Mouse (Mus musculus) kidney, embryonic 16.5 days (tissue): ENCODE results near the gene Ccdc103. TPM values are rescaled to one million over a fixed set of nuclear protein-coding genes. Genes with fewer than 3 reads are reported as not detected.

Experiments used
- ATAC-seq: fragments of 200-750 bp; cut with Nextera tagmentation; 2 replicates; pipeline ENCODE4 v1.8.0; 2017; ENCODE audit warnings: moderate TSS enrichment; ENCODE audit not compliant: low FRiP score, low TSS enrichment
- H3K27ac ChIP-seq: fragments of 300-500 bp; sonication (generic); 2 replicates; pipeline ENCODE4 v1.5.1; 2014; ENCODE audit warnings: low read length
- H3K27me3 ChIP-seq: fragments of 300-500 bp; sonication (generic); 2 replicates; pipeline ENCODE4 v1.6.1; 2014; ENCODE audit warnings: low read length, control low read depth, mixed read lengths; ENCODE audit not compliant: insufficient read depth
- H3K36me3 ChIP-seq: fragments of 300-500 bp; sonication (generic); 2 replicates; pipeline ENCODE4 v1.6.1; 2014; ENCODE audit warnings: low read length, control low read depth, mixed read lengths; ENCODE audit not compliant: insufficient read depth
- H3K4me1 ChIP-seq: fragments of 300-500 bp; sonication (generic); 2 replicates; pipeline ENCODE4 v1.6.1; 2014; ENCODE audit warnings: low read length, control low read depth, mixed read lengths; ENCODE audit not compliant: insufficient read depth
- H3K4me2 ChIP-seq: fragments of 300-500 bp; sonication (generic); replicated peaks from 2 replicates; pipeline ENCODE4 v1.6.1; 2014; ENCODE audit warnings: low read depth, low read length
- H3K4me3 ChIP-seq: fragments of 300-500 bp; sonication (generic); 2 replicates; pipeline ENCODE4 v1.5.1; 2014; ENCODE audit warnings: mild to moderate bottlenecking, low read length
- H3K9ac ChIP-seq: fragments of 300-500 bp; sonication (generic); replicated peaks from 2 replicates; pipeline ENCODE4 v1.6.1; 2014; ENCODE audit warnings: low read length
- H3K9me3 ChIP-seq: fragments of 300-500 bp; sonication (generic); 2 replicates; pipeline ENCODE4 v1.6.1; 2016; ENCODE audit warnings: low read length, control low read depth
- WGBS: fragments of 180-500 bp; shearing (Covaris S2); extraction: QIAGEN DNeasy Blood & Tissue Kit; methylation state at CpG from one replicate; pipeline ENCODE4 v1.1.7; 2014; 5-methylcytosine and 5-hydroxymethylcytosine counted together
- polyA plus RNA-seq: library from polyadenylated mRNA; unstranded; fragments of >200 nt; fragmentation: Nextera tagmentation; extraction: Ambion mirVana; gene quantifications from 2 replicates; pipeline ENCODE4 v1.2.1, GENCODE M21; 2015

The Ccdc103 gene
- polyA plus RNA-seq, result 1.9 and 2.1 TPM in 2 replicates

DNA sequence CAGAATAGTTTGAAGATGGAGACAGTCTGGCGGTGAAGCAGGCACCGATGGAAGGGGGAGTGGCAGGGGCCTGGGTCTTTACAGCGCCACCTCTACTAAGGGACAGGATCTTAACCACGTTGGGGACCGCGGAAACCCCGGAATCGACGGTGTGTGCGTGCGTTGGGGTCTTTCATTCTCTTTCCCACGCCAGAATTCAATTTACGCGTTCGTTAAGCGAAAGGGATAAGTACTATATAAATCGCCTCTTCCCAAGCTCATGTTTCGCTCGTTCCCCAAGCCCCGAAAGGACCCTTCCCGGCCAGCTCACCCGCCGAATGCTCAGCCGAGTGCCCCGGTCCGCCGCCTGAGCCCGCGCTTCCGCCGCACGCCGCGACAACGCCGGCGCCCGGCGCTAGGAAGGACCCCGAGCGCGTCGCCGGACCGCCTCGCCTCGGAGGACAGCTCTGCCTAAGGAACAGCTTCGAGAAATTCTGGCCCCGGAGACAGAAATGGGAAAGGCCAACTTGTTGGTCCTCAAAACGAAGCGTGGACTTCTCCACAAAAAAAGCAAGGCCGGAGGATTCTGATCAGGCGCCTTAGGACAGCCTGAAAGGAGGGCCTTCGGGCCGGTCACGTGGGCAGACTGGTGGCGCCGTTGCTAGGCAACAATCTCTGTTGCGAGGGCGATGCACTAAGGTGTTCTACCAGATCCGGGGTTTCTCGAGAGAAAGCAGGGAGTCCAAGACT lies at the start of gene Ccdc103, which contains the start of gene Eftud2:
Ccdc103 (plus strand) TSS at position 620 of the 729 bp plus-strand sequence.
Eftud2 (minus strand) TSS at position 401 of the 729 bp plus-strand sequence.
- H3K36me3 ChIP-seq, result peaks cover 17% of the 10 kb centered on the region
- peaks cover 17% of the 10 kb centered on the region for H3K4me1 ChIP-seq
- H3K4me2 ChIP-seq, result peak within 1 kb of the TSS; percentile 80
- H3K4me3 ChIP-seq, result peak within 1 kb of the TSS; percentile 86
- H3K27me3 ChIP-seq, result no peaks in the 10 kb centered on the region
- H3K9me3 ChIP-seq, result no peaks in the 10 kb centered on the region
- H3K9ac ChIP-seq, result peak within 1 kb of the TSS; percentile 86
- ATAC-seq, result peak; percentile 88
- H3K27ac ChIP-seq, result peak within 1 kb of the TSS; percentile 84
- WGBS, result under 1% methylated on average over 62 of the region's 62 CpGs

DNA sequence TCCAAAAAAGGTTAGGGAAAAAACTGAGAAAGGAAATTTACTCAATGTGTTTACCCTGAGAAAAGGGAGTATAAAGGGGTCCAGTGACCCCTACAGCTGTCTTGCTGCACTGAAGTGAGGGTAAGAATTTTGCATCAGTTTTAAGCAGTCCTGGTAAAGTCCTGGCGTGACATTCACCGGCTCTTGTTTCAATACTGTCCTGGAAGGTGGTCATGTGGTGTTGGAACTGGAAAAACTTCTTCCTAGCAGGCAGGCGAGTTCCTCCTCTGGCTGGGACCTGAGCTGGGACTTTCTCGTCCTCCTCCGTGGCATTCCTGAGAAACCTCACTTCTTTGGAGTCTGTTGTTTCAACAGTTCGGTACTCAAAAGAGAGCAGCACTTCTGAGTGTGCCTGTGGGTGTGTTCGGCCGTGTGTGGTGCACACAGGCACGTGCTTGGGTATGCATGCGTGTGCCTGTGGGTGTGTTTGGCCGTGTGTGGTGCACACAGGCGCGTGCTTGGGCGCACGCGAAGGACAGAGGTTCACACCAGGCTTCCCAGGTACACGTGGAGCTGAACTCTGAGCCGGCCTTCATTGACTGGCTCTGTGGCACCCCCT lies 48.2 kb upstream of the Ccdc103 start:
- Histone ChIP-seq H3K36me3 (peaks cover 9% of the 10 kb centered on the region), H3K27ac (0 out of 2 replicates have a peak overlapping the region, but pooled peaks have one; percentile 27), H3K4me2 (no peak overlapping the region), H3K27me3 (no peaks in the 10 kb centered on the region), H3K9ac (peak overlapping the region; percentile 13; the same call in 1 of the 2 replicates), H3K4me1 (peaks cover 7% of the 10 kb centered on the region), H3K4me3 (no peak overlapping the region), H3K9me3 (no peaks in the 10 kb centered on the region)
- peak; percentile 71; the same call in 1 of the 2 replicates for ATAC-seq
- 44% methylated on average over 18 of the region's 18 CpGs for WGBS

DNA sequence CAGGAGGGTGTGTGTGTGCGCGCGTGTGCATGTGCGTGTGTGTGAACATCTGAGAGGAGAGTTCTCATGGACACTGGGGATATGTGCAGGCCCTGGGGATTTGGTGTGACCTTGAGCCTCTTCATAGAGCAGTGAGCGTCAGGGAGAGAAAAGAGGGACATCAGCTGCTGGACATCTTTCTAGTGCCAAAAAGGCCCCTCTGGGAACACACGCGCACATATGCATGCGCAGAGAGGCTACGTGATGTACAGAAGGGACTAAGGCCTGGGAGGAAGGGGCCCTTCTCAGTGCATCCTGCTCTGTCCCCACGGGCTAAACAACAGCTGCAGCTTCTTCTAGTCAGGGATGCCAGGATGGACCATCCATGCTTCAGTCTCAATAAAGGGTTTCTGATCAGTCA lies 46.8 kb upstream of the Ccdc103 start:
- H3K9me3 ChIP-seq, result no peaks in the 10 kb centered on the region
- H3K27ac ChIP-seq, result no peak overlapping the region
- no peak overlapping the region for H3K4me2 ChIP-seq
- peaks cover 21% of the 10 kb centered on the region for H3K36me3 ChIP-seq
- H3K4me1 ChIP-seq, result peaks cover 7% of the 10 kb centered on the region
- no peak overlapping the region for H3K9ac ChIP-seq
- no peaks in the 10 kb centered on the region for H3K27me3 ChIP-seq
- no peak overlapping the region for H3K4me3 ChIP-seq
- 86% methylated on average over 10 of the region's 10 CpGs for WGBS
- ATAC-seq, result no peak

DNA sequence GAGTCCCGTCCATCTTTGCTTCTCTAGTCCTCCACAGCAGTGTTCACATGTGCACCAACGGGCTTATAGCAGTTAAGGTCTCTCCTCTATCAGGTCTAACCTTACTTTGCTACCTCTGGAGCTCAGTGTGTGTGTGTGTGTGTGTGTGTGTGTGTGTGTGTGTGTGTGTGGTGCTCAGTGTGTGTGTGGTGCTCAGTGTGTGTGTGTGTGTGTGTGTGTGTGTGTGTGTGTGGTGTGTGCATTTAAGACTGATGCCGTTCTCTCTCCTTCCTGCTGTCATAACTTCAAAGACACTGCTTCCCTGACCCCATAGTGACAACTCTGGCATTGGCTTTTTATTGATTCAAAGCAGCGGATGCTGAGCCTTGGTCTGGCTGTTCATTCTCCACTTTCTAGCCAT lies 45.5 kb upstream of the Ccdc103 start, which contains the start of gene Higd1b:
Higd1b (plus strand) TSS at position 301 of the 400 bp plus-strand sequence.
- peaks cover 7% of the 10 kb centered on the region for H3K4me1 ChIP-seq
- no peak within 1 kb of the TSS for H3K4me3 ChIP-seq
- peaks cover 25% of the 10 kb centered on the region for H3K36me3 ChIP-seq
- H3K27me3 ChIP-seq, result no peaks in the 10 kb centered on the region
- WGBS, result 53% methylated on average over 4 of the region's 4 CpGs
- H3K9ac ChIP-seq, result no peak within 1 kb of the TSS
- no peaks in the 10 kb centered on the region for H3K9me3 ChIP-seq
- ATAC-seq, result no peak
- no peak within 1 kb of the TSS for H3K4me2 ChIP-seq
- no peak within 1 kb of the TSS; the same call in 1 of the 2 replicates for H3K27ac ChIP-seq

DNA sequence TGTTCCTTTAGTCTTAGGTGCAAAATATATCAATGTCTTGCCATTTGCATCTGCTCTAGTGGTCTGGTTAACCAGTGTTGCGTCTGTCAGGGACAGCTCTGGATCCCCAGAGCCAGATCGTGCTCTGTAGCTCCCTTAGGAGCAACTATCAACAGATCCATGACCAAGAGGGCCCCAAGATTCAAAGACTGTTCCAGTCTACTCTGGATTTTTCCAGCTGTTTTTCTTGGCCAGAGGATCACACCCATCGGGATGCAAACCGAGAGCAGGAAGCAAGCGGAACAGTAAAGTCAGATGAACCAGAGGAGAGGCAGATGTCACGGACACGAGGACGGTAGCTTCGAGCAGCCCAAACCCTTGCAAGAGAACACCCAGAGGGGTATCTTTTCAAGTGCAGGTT lies 44.9 kb upstream of the Ccdc103 start:
- H3K9ac ChIP-seq, result no peak overlapping the region
- no peak overlapping the region; the same call in 1 of the 2 replicates for H3K27ac ChIP-seq
- no peak for ATAC-seq
- H3K4me1 ChIP-seq, result peaks cover 7% of the 10 kb centered on the region
- no peak overlapping the region for H3K4me2 ChIP-seq
- peaks cover 30% of the 10 kb centered on the region for H3K36me3 ChIP-seq
- no peaks in the 10 kb centered on the region for H3K27me3 ChIP-seq
- no peaks in the 10 kb centered on the region for H3K9me3 ChIP-seq
- 78% methylated on average over 9 of the region's 9 CpGs for WGBS
- H3K4me3 ChIP-seq, result no peak overlapping the region

DNA sequence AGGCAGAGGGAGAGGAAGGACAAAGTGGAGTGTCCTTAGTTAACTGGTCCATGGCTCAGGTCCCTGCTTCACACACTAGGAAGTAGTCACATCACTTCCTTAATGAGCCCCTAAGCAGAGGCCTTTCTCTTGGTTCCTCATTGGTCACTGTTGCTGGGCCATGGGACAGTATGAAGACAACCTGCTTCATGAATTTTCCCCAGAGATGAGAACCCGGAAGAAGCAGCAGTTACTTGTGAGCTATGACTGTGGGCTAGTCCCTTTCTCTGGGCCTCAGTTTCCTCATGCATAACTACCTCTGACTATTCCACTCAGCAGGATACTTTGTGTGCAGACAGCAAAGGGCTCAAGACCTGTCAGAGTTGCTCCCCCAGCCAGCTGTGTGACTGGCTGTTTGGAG lies 43.6 kb upstream of the Ccdc103 start:
- Histone ChIP-seq H3K27me3 (no peaks in the 10 kb centered on the region), H3K4me3 (no peak overlapping the region), H3K4me2 (no peak overlapping the region), H3K4me1 (peaks cover 7% of the 10 kb centered on the region), H3K9ac (no peak overlapping the region), H3K9me3 (no peaks in the 10 kb centered on the region), H3K27ac (no peak overlapping the region), H3K36me3 (peaks cover 41% of the 10 kb centered on the region)
- ATAC-seq, result no peak
- WGBS, result 95% methylated on average over 1 of the region's 1 CpGs

DNA sequence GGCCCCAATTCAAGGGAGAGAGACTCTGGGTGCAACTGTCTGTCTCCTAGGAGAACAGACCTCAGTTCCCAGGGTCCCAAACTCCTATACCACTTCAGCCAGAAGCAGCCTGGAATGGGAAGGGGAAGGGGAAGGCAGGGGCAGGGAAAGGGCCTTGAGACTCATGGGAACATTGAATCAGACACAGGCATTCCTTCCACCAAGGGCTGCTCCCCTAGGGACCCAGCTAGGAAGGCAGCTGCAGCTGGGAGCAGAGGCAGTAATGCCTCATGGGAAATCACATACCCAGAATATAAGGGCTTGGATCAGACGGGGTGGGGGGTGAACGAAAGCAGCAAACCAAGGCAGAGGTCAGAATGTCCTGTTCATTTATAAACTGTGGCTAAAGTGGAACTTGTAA lies 42.9 kb upstream of the Ccdc103 start:
- no peak for ATAC-seq
- H3K36me3 ChIP-seq, result peaks cover 49% of the 10 kb centered on the region

DNA sequence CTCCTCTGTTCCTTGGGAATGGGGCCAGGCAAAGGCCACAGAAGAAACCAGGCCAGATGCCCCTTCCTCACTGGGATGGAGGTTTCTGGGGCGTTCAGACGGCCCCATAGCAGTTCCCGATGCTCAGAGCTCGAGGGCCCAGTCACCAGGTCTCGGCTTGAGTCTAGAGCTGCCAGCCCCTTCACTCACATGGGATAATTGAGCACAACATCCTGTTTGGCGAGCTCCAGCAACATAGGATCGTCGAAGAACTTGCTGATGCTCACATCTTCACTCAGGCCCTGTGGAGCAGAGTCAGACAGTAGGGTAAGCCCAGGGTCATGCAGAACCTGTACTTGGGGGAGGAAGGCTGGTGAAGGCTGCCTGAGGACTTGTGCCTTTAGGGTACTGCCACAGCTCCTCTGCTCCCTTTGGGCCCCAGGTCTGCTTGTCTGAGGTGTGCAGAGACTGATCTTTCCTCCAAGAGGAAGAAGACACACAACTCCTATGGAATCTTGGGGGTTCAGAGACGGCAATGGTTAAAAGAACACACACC lies 42.3 kb upstream of the Ccdc103 start:
- Histone ChIP-seq H3K4me1 (no peaks in the 10 kb centered on the region), H3K9me3 (no peaks in the 10 kb centered on the region), H3K9ac (no peak overlapping the region), H3K27ac (0 out of 2 replicates have a peak overlapping the region, but pooled peaks have one; percentile 5), H3K4me2 (no peak overlapping the region), H3K36me3 (peaks cover 54% of the 10 kb centered on the region), H3K27me3 (no peaks in the 10 kb centered on the region), H3K4me3 (no peak overlapping the region)
- no peak for ATAC-seq
- WGBS, result 88% methylated on average over 9 of the region's 9 CpGs

More for the DNA sequence above, 42.9 kb upstream of the Ccdc103 start:
- Histone ChIP-seq H3K4me1 (peaks cover under 1% of the 10 kb centered on the region), H3K4me2 (no peak overlapping the region), H3K4me3 (no peak overlapping the region), H3K9ac (no peak overlapping the region), H3K27me3 (no peaks in the 10 kb centered on the region), H3K9me3 (no peaks in the 10 kb centered on the region), H3K27ac (no peak overlapping the region)
- WGBS, result 100% methylated on average over 2 of the region's 2 CpGs

DNA sequence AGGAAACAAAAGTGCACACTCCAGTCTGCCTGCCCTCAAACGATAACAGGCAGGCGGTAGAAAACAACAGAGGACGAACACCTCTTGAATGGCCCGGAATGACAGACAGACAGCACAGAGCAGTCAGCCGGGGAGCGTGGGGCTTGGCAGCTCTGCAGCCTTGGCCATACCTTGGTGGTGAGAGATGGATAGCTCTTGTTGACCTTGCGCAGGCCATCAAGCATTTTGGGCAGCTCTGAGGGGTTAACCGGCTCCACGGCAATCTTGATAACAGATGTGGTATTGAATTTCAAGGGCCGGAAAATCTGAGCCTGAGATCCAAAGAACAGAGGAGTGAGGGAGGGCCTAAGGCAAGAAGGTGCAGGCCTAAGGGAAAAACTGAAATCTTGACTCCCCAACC lies 35.1 kb upstream of the Ccdc103 start:
- H3K4me1 ChIP-seq, result no peaks in the 10 kb centered on the region
- no peak overlapping the region for H3K9ac ChIP-seq
- H3K4me2 ChIP-seq, result no peak overlapping the region
- no peaks in the 10 kb centered on the region for H3K27me3 ChIP-seq
- WGBS, result 58% methylated on average over 10 of the region's 10 CpGs
- H3K27ac ChIP-seq, result no peak overlapping the region
- ATAC-seq, result no peak
- no peak overlapping the region for H3K4me3 ChIP-seq
- H3K36me3 ChIP-seq, result peaks cover 87% of the 10 kb centered on the region
- H3K9me3 ChIP-seq, result no peaks in the 10 kb centered on the region
